18 mouse cellular contexts compared by ENCODE assay signal in genomic region chr5:93288553-93288952, GRCm38 (mm10). TPM values are rescaled to one million over a fixed set of nuclear protein-coding genes. Genes with fewer than 3 reads are reported as not detected.
DNase-seq lines count a peak whose midpoint lies in the region; ATAC-seq and TF ChIP-seq lines count a peak whose summit lies in the region.
"Had no signal": no experiment of that assay in that cellular context is flagged by ENCODE, and none has a peak within 500 bp of the region (broad histone marks: within the 10 kb centered on the region; RNA-seq: fewer than 3 reads in every experiment).

No protein-coding gene starts in this region.

- H3K4me1 ChIP-seq in midbrain, embryonic 11.5 days (ENCODE audit: control insufficient read depth, insufficient read depth, low read length), result no peaks in the 10 kb centered on the region
- peaks cover 7% of the 10 kb centered on the region for H3K4me1 ChIP-seq in midbrain, embryonic 10.5 days
- peaks cover 6 to 26% of the 10 kb centered on the region in 2 experiments for H3K4me1 ChIP-seq in MEL (ENCODE audit: control insufficient read depth in 1 of 2, insufficient read depth in 2 of 2, low read length in 2 of 2)
- H3K4me1 ChIP-seq: embryonic facial prominence, embryonic 10.5 days; forebrain, embryonic 13.5 days; hindbrain, embryonic 13.5 days had no signal

- DNase-seq in midbrain, embryonic 11.5 days (ENCODE audit: low spot score, missing footprints), result peak; percentile 47
- no peak for DNase-seq in midbrain, embryonic 10.5 days (ENCODE audit: low spot score)
- peak; percentile 53 for DNase-seq in MEL (ENCODE audit: low read depth, low spot score)
- no peak for DNase-seq in natural killer cell, adult 2 months (ENCODE audit: low spot score in 2 of 2)
- no peak for DNase-seq in ovary, postnatal 36 days (ENCODE audit: low spot score)
- DNase-seq: adrenal gland, postnatal 10 days; cerebellum, adult 11-12 months; cerebellum, adult 9-10 months; cerebellum, postnatal 25 days; forebrain, postnatal 0 days; gastrocnemius, postnatal 14 days; heart, postnatal 4 days had no signal

- TF ChIP-seq RAD21 in MEL (IDR thresholded peaks at IDR 0.05; ENCODE audit: low read depth, low read length), result no peak

- no peak for TF ChIP-seq CTCF in MEL (IDR thresholded peaks at IDR 0.05 in 2 of 3, conservative IDR thresholded peaks at IDR 0.05 in 1 of 3; ENCODE audit: control insufficient read depth in 1 of 3, insufficient read depth in 1 of 3, low read depth in 2 of 3, low read length in 3 of 3, poor library complexity in 1 of 3, severe bottlenecking in 1 of 3)

- TF ChIP-seq EP300 in MEL (IDR thresholded peaks at IDR 0.05; ENCODE audit: low read depth in 1 of 2, low read length in 2 of 2), result 0 out of 4 replicates have a peak, but pooled peaks of 1 of the 2 experiments have one; percentile 30

- no peak for TF ChIP-seq POLR2A in MEL (IDR thresholded peaks at IDR 0.05; ENCODE audit: control insufficient read depth in 1 of 2, insufficient read depth in 1 of 2, low read depth in 1 of 2, low read length in 2 of 2, poor library complexity in 1 of 2)

- no peak overlapping the region for H3K27ac ChIP-seq in midbrain, embryonic 11.5 days (ENCODE audit: low read depth, low read length)
- H3K27ac ChIP-seq in midbrain, embryonic 10.5 days (replicated peaks), result no peak overlapping the region
- no peak overlapping the region for H3K27ac ChIP-seq in MEL (ENCODE audit: control insufficient read depth, low read depth, low read length)
- H3K27ac ChIP-seq: embryonic facial prominence, embryonic 10.5 days; forebrain, embryonic 13.5 days; hindbrain, embryonic 13.5 days; hindbrain, postnatal 0 days had no signal

- H3K9ac ChIP-seq in midbrain, embryonic 11.5 days (ENCODE audit: low read length), result no peak overlapping the region
- H3K9ac ChIP-seq in MEL (ENCODE audit: control insufficient read depth, low read depth, low read length, poor library complexity, severe bottlenecking), result no peak overlapping the region
- H3K9ac ChIP-seq: forebrain, embryonic 13.5 days; forebrain, postnatal 0 days; heart, embryonic 12.5 days; hindbrain, embryonic 13.5 days had no signal

- H3K27me3 ChIP-seq in midbrain, embryonic 11.5 days (ENCODE audit: control insufficient read depth, insufficient read depth, low read length), result no peaks in the 10 kb centered on the region
- H3K27me3 ChIP-seq in midbrain, embryonic 10.5 days (ENCODE audit: low read depth, poor library complexity, severe bottlenecking), result no peaks in the 10 kb centered on the region
- H3K27me3 ChIP-seq in MEL (ENCODE audit: control insufficient read depth in 1 of 2, insufficient read depth in 2 of 2, low read length in 2 of 2), result peaks cover 0 to 1% of the 10 kb centered on the region in 2 experiments; a peak in 1 of 4 replicates
- H3K27me3 ChIP-seq: forebrain, embryonic 13.5 days; heart, embryonic 12.5 days; hindbrain, embryonic 13.5 days had no signal

- no peaks in the 10 kb centered on the region for H3K79me2 ChIP-seq in MEL (ENCODE audit: control insufficient read depth, insufficient read depth, low read length, poor library complexity)

- no peaks in the 10 kb centered on the region for H3K36me3 ChIP-seq in midbrain, embryonic 11.5 days (ENCODE audit: control insufficient read depth, insufficient read depth, low read length)
- H3K36me3 ChIP-seq in midbrain, embryonic 10.5 days, result no peaks in the 10 kb centered on the region
- H3K36me3 ChIP-seq in MEL (ENCODE audit: control insufficient read depth in 1 of 2, insufficient read depth in 2 of 2, low read length in 2 of 2), result peaks cover 0 to 17% of the 10 kb centered on the region in 2 experiments; a peak in 2 of 4 replicates
- H3K36me3 ChIP-seq: embryonic facial prominence, embryonic 10.5 days; heart, embryonic 12.5 days; hindbrain, embryonic 13.5 days had no signal

- H3K4me2 ChIP-seq in midbrain, embryonic 11.5 days, result no peak overlapping the region
- H3K4me2 ChIP-seq: forebrain, embryonic 13.5 days; heart, embryonic 12.5 days; hindbrain, embryonic 13.5 days had no signal

- H3K4me3 ChIP-seq in midbrain, embryonic 11.5 days (ENCODE audit: low read depth, low read length), result no peak overlapping the region
- H3K4me3 ChIP-seq in midbrain, embryonic 10.5 days, result no peak overlapping the region
- no peak overlapping the region for H3K4me3 ChIP-seq in MEL (ENCODE audit: control insufficient read depth in 1 of 2, insufficient read depth in 1 of 2, low read depth in 2 of 2, low read length in 2 of 2)
- H3K4me3 ChIP-seq: embryonic facial prominence, embryonic 10.5 days; forebrain, embryonic 13.5 days; heart, embryonic 12.5 days; hindbrain, embryonic 13.5 days had no signal

- peak; percentile 38; the same call in 1 of the 2 replicates for ATAC-seq in midbrain, embryonic 11.5 days (ENCODE audit: low FRiP score)
- peak; percentile 82 for ATAC-seq in common myeloid progenitor, adult 5-6 weeks (replicated peaks; ENCODE audit: low read depth, poor library complexity, severe bottlenecking)
- ATAC-seq: forebrain, embryonic 13.5 days; forebrain, postnatal 0 days; hindbrain, postnatal 0 days had no signal

- H3K9me3 ChIP-seq in midbrain, embryonic 11.5 days (ENCODE audit: control insufficient read depth, low read length), result no peaks in the 10 kb centered on the region
- H3K9me3 ChIP-seq in midbrain, embryonic 10.5 days (replicated peaks), result peaks cover 11% of the 10 kb centered on the region
- no peaks in the 10 kb centered on the region for H3K9me3 ChIP-seq in MEL (replicated peaks; ENCODE audit: insufficient read depth, low read length)
- H3K9me3 ChIP-seq: forebrain, embryonic 13.5 days had no signal

TF ChIP-seq in MEL, 35 proteins besides CTCF, POLR2A, EP300 and RAD21:
- TF ChIP-seq SIN3A (IDR thresholded peaks at IDR 0.05; ENCODE audit: low read length) (no peak), MXI1 (IDR thresholded peaks at IDR 0.05; ENCODE audit: low read depth, low read length) (0 out of 2 replicates have a peak, but pooled peaks have one; percentile 39), ETS1 (IDR thresholded peaks at IDR 0.05; ENCODE audit: low read depth, low read length) (0 out of 2 replicates have a peak, but pooled peaks have one; percentile 9)

RNA-seq across cellular contexts. Expression of gene Ccng2, which starts 21.5 kb away (rescaled TPM):
- 94.2 and 97.7 TPM in 2 replicates for polyA plus RNA-seq in midbrain, embryonic 11.5 days (2014; fragmentation: Nextera tagmentation; extraction: Ambion mirVana)
- 44.5 and 66.7 TPM in 2 replicates for polyA plus RNA-seq in midbrain, embryonic 10.5 days (2016; fragmentation: Nextera tagmentation; extraction: Ambion mirVana)
- total RNA-seq in MEL (2012; rRNA removed), result 1.0 and 4.6 TPM in 2 replicates
- 1 to 10 TPM in 1 of 2 experiments, not detected in 1; 3.7 TPM for polyA plus RNA-seq in MEL (2012; ENCODE audit: insufficient read depth in 1 of 2, insufficient read length in 2 of 2, low read depth in 1 of 2, low replicate concordance in 2 of 2, missing spikeins in 1 of 2)
- 55.0 and 75.0 TPM in 2 replicates for total RNA-seq in common myeloid progenitor, adult 5-6 weeks (2017)

Comparison
In these comparisons a context has a peak if more than half of its experiments do, and no peak if none do; other contexts are left out.
1. DNase-seq: peak in midbrain, embryonic 11.5 days (single experiment) and MEL (single experiment); none in midbrain, embryonic 10.5 days (single experiment), natural killer cell, adult 2 months (0 of 2) and ovary, postnatal 36 days (single experiment).